Mouse (Mus musculus) right cerebral cortex, adult 18-20 months (tissue): ENCODE data around the gene Cacnb2.

Source experiments
- DNase-seq: peaks from one replicate; pipeline ENCODE4 v3.0.0; 2022; ENCODE audit warnings: mixed read lengths

The Cacnb2 gene

GRCm38 (mm10) chr2:14602788-14603187, at the start of gene Cacnb2:
TSS of gene Cacnb2 (plus strand) at chr2:14603088.
- DNase-seq = no peak

- DNase-seq = no peak
These were observed 34.9 kb upstream of the Cacnb2 start for GRCm38 (mm10) chr2:14568020-14568419.

- DNase-seq = no peak
These were observed 31.6 kb upstream of the Cacnb2 start for GRCm38 (mm10) chr2:14571300-14571699.

- no peak for DNase-seq
These were observed 13.3 kb upstream of the Cacnb2 start for GRCm38 (mm10) chr2:14589541-14589940.

GRCm38 (mm10) chr2:14597909-14598563, 4.9 kb upstream of the Cacnb2 start:
- DNase-seq = no peak

GRCm38 (mm10) chr2:14603784-14604781, 1.2 kb downstream of the Cacnb2 start:
- peak; percentile 70 for DNase-seq

GRCm38 (mm10) chr2:14604791-14605190, 1.9 kb downstream of the Cacnb2 start:
- DNase-seq = no peak

GRCm38 (mm10) chr2:14605207-14605606, 2.3 kb downstream of the Cacnb2 start:
- peak; percentile 30 for DNase-seq

- DNase-seq = no peak
These were observed 5.7 kb downstream of the Cacnb2 start for GRCm38 (mm10) chr2:14608606-14609005.

- no peak for DNase-seq
These were observed 9.8 kb downstream of the Cacnb2 start for GRCm38 (mm10) chr2:14612705-14613104.

- no peak for DNase-seq
These were observed 13.5 kb downstream of the Cacnb2 start for GRCm38 (mm10) chr2:14616361-14616760.

GRCm38 (mm10) chr2:14620120-14620853, 17.4 kb downstream of the Cacnb2 start:
- DNase-seq = no peak

GRCm38 (mm10) chr2:14620891-14621290, 18.0 kb downstream of the Cacnb2 start:
- no peak for DNase-seq

- no peak for DNase-seq
These were observed 20.9 kb downstream of the Cacnb2 start for GRCm38 (mm10) chr2:14623820-14624219.

- no peak for DNase-seq
These were observed 27.1 kb downstream of the Cacnb2 start for GRCm38 (mm10) chr2:14629814-14630492.

GRCm38 (mm10) chr2:14631590-14631989, 28.7 kb downstream of the Cacnb2 start:
- DNase-seq = no peak

GRCm38 (mm10) chr2:14633202-14633601, 30.3 kb downstream of the Cacnb2 start:
- no peak for DNase-seq

GRCm38 (mm10) chr2:14639266-14639665, 36.4 kb downstream of the Cacnb2 start:
- DNase-seq = no peak

- no peak for DNase-seq
These were observed 37.0 kb downstream of the Cacnb2 start for GRCm38 (mm10) chr2:14639877-14640276.

- peak; percentile 15 for DNase-seq
These were observed 38.2 kb downstream of the Cacnb2 start for GRCm38 (mm10) chr2:14641040-14641439.

- DNase-seq = no peak
These were observed 48.4 kb downstream of the Cacnb2 start for GRCm38 (mm10) chr2:14651268-14651667.

- DNase-seq = no peak
These were observed 53.8 kb downstream of the Cacnb2 start for GRCm38 (mm10) chr2:14656673-14657072.
